Mouse (Mus musculus) layer of hippocampus, postnatal 36 days (tissue): ENCODE results near the gene Mfn2. TPM values are rescaled to one million over a fixed set of nuclear protein-coding genes. Genes with fewer than 3 reads are reported as not detected.
A peak's percentile ranks its signal among the peaks of the same experiment; 100 is the strongest.

Source experiments
- DNase-seq, 2 experiments: peaks; one replicate each; pipeline ENCODE4 v3.0.0; 2022
- total RNA-seq, 2 experiments: library from RNA; stranded (reverse); gene quantifications; 2 replicates each; pipeline ENCODE4 v1.2.3; 2021

Gene Mfn2
- total RNA-seq, result 100 to 1,000 TPM; 174 to 194 TPM

DNA sequence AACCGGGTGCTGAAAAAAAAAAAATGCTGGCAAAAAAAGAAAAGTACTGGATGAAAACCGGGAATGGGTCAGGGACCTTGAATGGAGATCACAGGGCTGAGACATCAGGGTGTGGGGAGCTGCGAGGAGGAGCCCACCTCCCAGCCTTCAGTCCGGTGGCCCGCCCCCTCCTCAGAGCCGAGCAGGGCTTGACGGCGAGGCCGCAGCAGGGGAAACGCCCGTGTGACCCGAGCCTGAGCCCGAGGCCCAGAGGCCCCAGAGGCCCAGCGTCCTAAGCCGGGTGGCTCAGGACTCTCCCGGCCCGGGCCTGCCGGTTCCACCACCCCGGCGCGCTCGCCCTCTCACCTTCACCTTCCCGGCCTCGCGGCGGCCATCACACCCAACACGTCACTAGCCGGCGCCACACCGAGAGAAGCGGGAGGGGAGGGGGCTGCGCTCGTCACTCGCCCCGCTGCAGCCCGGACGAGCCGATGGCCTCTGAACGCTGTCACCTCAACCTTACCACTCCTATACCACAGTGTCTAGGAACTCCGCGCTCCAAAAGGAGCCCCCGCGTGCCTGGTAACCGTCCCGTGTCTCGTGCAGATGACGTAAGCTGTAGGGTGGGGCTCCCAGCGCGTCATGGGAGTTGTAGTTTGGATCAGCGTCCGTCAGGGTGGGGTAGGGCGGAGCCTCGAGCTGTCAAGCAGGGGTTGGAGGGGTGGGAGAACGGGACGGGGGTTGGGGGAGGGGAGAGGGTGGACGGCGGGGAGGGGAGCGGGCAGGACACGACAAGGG lies at the start of gene Mfn2:
Gene Mfn2, minus strand, starts transcription at position 392 of the 777 bp plus-strand sequence.
- DNase-seq, result peak; percentile 91 to 94

DNA sequence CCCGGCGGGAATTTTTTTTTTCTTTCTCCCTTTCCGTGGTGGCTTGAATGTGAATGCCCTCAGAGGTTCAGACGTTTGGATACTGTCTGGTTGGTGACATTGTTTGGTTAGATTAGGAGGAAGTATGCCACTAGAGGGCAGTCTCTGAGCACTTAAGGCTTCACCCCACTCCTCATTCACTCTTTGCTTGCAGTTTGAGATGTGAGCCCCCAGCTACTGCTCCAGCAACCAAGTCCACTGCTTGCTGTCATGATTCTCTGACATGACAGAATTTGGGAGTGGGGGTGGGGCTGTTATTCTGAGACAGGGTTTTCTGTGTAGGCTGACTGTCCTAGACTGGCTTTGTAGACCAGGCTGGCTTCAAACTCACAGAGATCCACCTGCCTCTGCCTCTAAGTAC lies 49.1 kb upstream of the Mfn2 start:
- no peak for DNase-seq

DNA sequence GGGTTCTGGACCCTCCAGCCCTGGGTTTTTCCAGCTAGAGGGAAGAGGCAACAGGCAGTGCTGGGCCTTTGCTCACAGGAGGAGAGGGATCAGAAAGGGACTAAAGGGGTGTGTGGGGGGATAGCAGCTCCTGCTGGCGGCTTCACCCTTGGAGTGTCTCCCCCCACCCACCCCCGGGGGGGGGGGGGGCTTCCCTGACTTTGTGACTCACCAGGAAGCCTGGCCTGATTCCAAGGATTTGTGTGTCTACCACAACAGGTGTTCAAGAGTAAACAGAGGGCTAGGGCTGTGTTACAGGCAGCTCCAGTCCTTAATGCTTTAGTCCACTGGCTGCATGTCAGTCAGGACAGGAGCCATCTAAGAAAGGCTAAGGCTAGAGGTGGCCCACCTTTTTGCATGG lies 43.0 kb upstream of the Mfn2 start:
- no peak for DNase-seq

DNA sequence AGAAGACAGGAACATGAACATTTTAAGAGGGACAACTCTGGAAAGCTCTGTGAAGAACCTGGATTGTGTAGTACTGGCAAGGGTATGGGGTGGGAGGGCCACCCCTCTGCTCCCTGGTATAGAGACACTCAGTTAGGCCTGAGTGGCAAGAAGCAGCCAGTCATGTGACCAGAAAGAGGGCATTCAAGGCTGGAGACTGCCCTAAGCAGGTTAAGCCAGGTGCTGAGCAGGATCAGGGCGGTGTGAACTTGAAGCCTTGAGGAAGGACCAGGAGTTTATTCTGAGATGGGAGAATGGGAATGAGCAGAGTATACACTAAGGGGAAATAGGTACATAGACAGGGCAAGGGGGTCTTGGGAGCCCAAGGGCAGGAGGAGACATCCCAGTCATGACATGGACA lies 38.5 kb upstream of the Mfn2 start:
- no peak for DNase-seq

DNA sequence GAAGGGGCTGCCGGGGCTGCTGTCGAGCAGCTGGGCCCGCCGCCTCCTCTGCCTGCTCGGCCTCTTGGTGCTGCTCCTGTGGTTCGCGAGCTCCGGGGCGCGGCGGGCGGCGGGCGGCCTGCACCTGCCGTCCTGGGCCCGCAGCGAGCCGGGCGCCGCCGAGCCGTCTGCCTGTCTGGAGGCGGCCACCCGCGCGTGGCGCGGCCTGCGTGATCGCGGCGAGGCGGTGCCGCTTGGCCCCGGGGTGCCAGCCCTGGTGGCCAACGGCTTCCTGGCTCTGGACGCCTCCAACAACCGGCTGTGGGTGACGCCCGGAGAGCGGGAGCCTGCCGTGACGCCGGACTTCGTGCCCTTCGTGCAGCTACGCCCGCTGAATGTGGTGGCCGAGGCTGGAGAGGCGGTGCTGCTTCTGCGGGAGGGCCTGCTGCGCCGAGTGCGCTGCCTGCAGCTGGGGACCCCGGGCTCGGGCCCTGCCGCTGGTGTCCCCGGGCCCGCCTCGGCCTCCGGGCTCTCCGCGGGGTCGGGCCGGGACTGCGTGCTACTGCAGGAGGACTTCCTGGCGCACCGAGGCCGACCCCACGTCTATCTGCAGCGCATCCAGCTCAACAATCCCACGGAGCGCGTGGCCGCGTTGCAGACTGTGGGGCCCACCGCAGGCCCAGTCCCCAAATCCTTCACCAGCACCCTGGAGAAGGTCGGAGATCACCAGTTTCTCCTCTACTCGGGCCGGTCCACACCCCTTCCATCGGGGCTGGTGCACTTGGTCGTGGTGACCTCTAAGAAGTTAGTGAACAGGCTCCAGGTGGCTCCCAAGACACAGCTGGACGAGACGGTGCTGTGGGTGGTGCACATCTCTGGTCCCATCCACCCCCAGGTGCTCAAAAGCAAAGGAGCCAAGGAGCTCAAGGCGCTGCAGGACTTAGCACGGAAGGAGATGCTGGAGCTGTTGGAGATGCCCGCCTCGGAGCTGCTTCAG lies 36.8 kb upstream of the Mfn2 start:
- peak in 1 of 2 experiments; percentile 36 for DNase-seq

DNA sequence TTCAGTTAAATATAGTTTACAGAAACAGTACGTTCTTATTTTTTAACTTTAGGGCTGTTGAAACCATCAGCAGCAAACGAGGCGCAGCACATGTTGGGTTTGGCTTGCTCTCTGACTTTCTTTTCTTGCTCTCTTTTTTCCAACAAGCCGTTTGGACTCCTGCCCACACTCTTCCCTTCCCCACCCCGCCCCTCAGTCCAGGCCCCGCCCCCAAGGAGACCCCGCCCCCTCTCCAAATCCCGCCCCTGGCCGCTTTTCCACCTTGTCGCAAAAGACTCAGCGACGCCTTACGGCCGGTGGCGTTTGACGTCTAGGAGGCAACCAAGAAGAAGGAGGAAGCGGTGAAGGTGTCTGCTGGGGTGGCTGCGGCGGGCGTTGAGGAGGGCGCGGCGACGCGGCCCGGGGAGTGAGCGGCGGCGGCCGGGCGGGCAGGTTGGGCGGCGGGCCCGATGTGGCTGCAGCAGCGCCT lies 36.1 kb upstream of the Mfn2 start, which contains the start of gene 2510039O18Rik:
Gene 2510039O18Rik, plus strand, starts transcription at position 320 of the 469 bp plus-strand sequence.
- peak; percentile 77 to 80 for DNase-seq

DNA sequence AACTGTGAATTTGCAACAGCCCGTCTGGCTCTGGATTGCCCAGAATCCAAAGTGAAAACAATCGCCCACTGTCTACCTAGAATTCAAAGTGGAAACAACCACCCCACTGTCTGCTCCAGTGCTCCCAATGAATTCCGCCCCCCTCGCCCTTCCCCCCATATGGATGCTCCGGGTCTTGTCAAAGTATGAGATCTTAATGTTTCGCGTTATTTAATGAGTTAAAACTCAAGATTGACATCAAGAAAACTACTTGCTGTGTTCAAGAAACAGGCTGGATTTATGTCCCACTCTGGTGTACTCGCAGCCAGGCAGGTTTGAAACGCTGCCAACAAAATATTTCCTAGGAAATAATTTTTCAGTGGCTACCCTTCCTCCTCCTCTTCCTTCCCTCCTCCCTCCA lies 35.6 kb upstream of the Mfn2 start:
- DNase-seq, result no peak

DNA sequence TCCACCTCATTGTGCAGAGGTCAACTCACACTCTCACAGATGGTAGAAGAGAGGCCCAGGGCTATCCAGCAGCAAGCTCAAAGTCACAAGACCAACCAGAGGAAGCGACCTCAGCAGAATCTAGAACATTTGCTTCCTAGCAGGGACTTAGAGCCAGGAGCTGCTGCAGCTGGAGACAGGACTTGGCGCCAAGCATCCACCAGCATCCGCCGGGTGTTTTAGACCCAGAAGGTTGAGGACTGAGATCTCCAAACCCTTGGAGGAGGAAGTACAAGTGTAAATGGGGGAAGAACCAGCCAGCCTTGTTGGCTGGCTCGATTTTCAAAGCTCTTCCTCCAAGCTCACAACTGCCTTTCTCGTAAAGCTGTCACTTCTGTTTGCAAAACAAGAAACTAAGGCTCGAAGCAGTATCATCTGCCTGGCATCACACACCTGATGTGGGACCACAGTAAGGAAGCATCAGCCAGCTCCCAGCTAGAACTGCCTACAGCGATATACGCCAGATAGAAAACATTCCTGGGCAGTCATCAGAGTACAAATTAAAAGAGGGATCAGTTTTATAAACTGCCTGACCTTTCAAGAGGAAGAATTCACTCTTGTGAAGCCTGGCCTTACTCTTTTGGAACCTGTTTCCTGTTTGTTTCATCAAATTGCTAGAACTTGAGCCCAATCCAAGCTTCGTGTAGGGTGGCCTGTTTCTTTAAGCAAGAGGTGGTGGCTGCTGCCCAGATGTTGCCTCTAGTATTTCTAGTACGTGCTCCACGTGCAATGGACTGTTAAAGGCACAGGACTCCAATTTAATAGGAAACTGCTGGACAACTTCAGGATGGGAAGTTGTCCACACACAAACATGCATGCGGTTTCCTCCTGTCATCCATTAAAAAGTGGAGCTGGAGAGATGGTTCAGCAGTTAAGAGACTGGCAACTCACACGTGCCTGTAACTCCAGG lies 33.9 kb upstream of the Mfn2 start:
- no peak for DNase-seq

DNA sequence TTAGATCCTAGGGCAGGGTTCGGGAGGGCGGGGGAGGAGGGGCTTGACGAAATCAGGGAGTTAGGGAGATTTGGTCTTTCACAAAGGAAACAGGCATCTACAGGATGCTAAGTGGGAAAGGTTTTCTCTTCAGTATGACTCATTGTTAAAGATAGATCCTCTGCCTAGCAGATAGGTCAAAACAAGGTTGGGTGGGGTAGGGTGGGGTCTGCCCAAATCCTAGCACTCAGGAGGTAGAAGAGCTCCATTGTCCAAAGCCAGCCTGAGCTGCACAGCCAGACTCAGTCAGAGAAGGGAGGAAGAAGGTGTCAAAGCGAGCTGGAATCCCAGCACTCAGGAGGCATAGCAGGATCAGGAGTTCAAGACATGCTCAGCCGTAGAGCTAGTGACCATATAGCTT lies 33.0 kb upstream of the Mfn2 start:
- DNase-seq, result no peak

DNA sequence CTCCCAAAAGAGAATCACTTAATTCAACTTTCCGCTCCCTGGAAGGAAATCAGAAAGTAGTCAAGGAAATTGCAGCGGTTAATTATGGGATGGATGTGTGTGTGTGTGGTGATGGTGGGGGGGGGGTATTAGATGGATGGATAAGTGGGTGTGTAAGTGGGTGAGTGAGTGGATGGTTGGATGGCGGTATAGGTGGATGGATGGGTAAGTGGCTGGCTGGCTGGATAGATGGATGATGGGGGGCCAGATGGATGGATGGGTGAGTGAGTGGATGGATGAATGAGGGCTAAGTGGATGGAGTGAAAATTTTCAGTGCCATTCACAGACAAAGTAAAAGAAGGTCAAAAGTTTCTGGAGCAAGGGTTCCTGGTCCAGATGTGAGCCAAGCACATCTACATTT lies 32.5 kb upstream of the Mfn2 start:
- no peak for DNase-seq

DNA sequence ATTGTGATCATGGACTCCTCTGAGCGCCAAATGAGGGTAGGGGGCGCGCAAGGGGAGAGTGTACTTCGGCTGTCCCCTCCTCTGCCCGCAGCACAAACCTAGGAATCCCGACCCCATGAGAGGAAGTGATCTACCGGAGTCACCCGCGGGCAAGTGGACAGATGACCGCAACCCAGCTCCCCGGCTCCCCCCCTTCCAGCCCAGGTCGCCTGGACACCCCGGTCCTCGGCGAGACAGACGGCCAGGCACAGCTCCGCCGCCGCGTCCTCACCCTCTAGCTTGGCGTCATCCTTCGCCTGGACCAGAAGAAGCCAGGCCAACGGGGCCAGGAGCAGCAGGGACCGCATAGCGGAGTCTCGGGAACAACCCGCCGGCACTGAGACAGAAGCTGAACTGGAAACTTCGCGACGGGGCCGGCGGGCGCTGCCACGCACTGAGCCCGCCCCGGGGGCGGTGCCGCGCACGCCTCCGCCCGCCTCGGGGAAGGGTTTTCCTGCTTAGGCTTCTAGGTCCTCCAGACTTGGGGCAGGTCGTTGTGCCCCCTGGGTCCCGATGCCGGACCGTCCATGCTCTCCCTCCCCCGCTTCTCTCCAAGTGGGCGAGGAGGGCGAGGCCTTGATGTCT lies 31.9 kb upstream of the Mfn2 start, which contains the start of gene Plod1:
Gene Plod1, minus strand, starts transcription at position 437 of the 624 bp plus-strand sequence.
- DNase-seq, result peak; percentile 81

DNA sequence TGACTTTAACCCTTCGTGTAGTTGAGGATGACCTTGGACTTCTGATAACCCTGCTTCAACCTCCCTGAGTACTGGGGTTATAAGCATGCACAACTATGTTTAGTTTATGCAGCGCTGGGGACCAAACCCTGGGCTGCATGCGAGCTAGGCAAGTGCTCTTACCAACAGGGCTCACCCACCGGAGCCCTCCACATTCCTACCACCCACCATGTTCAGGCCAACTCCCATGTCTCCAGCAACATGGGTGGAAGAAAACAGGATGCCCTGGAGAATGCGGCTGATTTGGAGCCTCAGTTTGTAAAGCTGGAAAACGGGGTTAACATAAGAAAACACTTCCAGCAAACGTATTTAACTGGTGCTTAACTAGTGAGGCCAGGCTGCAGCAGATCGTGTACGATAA lies 31.4 kb upstream of the Mfn2 start:
- no peak for DNase-seq

DNA sequence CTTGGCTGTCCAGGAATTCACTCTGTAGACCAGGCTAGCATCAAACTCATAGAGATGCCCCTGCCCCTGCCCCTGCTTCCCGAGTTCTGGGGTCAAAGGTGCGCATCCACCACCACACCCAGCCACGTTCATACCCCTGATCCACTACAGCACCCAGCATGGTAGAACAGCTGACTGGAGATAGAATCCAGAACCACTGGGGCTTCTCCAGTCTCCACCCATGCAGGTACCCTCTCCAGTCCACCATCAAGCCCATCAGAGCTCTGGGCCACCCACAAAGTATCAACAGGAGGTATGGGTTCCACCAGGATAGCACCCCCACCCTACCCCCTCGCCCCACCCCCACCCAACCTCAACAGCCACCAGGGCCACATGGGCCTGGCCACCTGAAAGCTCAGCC lies 30.1 kb upstream of the Mfn2 start:
- no peak for DNase-seq

DNA sequence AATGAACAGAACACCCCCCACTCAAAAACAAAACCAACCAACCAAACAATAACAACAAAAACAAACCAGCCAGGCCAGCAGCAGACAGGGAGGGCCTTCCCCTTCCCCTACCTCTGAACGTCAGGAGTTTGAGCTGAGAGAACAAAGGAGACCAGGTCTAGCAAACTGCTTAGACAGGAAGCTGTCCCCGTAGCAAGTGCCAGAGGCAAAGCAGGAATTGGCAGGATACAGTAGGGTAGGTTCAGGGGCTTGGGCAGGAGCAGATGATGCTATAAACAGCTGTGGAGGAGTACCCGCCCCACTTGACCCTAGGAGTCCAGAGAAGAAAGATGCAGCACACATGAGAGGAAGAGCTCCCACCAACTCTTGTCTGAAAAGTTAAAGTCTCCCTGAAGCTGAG lies 29.6 kb upstream of the Mfn2 start:
- DNase-seq, result no peak

DNA sequence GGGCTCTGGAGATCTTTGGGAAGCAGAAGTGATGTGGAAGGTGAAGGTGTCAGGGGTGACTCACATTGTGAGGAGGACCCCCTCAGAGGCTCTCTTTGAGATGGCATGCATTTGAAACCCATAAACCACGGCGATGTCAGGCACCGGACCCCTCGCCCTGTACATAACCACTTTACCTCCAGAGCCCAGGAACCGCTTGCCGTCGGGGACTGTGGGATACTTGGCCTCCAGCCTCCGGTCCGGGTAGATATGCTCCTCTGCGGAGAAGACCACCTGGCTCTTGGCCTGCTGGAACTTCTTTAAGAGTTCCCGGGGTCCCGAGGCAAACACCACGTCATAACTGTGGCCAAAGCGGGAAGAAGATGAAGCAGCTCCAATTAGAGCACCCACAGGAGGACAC lies 26.4 kb upstream of the Mfn2 start:
- no peak for DNase-seq

DNA sequence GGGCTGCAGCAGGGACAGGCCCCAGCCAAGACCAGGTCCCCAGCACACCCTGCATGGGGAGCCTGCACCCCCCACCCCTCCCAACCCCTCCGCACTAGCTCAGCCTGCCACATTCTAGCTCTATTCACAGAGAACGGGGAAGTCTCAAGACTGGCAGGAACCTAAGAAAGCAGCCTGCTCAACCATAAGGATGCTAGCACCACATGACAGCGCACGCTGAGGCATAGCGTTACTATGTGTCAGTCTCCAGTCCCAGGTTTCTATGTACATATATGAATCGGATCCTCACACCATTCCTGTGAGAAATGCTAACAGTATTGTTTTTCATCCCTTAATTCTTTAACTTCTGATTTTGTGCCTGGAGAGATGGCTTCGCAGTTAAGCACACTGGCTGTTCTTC lies 24.0 kb upstream of the Mfn2 start:
- DNase-seq, result no peak

DNA sequence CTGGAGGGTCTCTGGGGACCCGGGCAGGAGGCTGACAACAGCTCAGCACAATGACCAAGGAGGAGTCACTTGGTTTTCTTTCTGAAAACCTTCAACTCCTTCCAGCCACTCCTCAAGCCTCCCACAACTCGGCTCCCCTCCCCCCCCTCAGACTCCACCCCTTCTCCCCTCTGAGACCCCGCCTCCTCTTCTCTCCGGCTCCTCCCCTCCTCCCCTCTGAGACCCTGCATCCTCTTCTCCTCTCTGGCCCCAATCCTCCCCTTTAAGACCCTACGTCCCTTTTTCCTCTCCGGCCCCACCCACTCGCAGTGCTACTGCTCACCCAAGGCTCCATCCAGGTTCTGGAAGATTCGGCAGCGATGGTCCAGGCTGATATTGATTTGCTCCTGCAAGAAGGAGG lies 23.6 kb upstream of the Mfn2 start:
- no peak for DNase-seq

DNA sequence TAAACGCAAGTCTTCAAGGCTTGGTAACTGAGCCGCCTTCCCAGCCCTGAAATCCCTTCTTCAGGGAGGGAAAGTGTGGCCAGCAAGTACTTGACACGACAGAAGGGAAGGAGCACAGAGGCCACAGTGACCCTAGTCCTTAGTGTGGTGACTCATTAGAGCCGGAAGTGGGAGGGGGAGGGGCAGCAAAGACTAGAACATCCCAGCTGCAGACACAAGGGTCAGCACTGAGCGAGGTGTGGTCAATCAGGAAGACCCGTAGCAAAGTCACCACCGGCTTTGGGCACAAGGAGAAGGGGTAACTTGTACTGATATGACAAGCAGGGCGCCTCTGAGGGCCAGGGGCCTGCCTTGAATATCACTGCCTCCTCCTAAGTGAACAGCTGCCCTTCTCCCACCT lies 23.2 kb upstream of the Mfn2 start:
- no peak for DNase-seq

DNA sequence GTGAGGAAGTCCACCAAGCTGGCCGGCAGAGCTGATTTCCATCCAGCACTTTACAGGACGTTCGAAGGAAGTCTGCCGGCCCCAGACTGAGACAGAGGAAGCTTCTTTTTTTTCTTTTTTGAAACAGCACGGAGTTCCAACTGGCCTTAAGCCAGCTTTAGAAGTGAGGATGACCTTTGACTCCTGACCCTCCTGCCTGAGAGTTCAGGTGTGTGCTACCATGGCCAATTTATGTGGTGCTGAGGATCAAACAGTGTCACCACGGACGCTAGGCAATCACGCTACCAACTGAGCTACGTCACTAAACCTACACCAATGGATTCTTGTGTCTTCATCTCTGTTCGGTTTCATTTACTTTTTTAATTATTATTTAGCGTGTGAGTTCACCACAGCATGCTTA lies 17.8 kb upstream of the Mfn2 start:
- no peak for DNase-seq

DNA sequence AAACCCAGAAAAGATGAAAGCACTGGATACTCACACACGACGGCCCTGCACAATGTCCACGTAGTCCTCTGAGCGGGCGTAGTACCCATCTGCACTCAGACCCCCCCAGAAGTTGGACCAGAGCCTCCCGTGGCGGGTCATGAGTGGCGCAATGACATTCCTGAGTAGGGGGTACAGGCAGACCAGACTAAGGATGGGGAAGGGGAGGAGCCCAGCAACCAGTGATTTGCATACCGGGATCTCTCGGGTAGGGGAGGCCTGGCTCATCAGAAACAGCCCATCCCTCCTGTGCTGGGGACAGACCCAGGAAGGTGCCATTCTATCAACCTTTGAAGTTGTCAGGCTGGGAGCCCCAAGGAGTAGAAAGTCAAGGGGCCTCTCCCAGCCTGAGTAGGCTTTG lies 16.5 kb upstream of the Mfn2 start:
- DNase-seq, result no peak

DNA sequence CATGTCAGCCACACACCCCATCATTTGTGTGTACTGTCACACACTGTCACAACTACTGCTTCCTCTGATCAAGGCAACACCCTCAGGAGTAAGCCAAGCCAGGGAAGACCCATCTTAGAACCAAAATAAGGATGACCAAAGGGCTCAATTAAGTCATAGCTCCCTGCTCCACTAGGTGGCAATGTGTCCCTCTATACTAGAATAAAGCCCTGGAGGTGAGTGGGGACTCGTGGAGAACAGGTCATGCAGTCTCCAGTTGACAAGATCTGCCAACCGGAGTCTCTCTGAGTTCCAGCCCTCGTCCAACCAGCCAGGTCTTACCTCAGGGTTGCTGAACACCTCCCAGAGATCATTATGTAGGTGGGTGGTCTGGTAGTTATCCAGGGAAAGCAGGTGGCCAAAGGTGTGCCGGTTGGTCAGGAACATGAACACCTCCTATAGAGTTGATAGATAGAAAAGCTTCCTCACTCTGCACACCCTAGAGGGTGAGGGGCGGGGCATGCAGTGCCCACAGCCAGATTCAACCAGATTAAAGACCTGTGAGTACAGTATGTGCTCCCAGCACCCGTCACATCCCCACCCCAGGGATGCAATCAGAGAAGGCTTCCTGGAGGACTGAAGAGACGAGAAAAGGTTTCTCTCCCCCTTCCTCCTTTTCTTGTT lies 14.1 kb upstream of the Mfn2 start:
- DNase-seq, result peak in 1 of 2 experiments; percentile 28
